Mouse (Mus musculus): Measurements from ENCODE around the gene Ttc39d.

- no peak for TF ChIP-seq CTCF (conservative IDR thresholded peaks at IDR 0.05; ENCODE audit: insufficient read depth, insufficient read length, low read depth, low read length)
- TF ChIP-seq POLR2A (IDR thresholded peaks at IDR 0.05; ENCODE audit: low read depth, low read length), result no peak
These were observed 34.3 kb downstream of the Ttc39d start for GRCm38 (mm10) chr17:80241594-80241993.
